Mouse (Mus musculus): ENCODE data around the gene Specc1.
A peak's percentile ranks its signal among the peaks of the same experiment; 100 is the strongest.

Specc1 gene

GRCm38 (mm10) chr11:61967034-61967433 lies 10.5 kb downstream of the Specc1 start:
- no peak for DNase-seq (ENCODE audit: low read depth, low spot score)

DNA sequence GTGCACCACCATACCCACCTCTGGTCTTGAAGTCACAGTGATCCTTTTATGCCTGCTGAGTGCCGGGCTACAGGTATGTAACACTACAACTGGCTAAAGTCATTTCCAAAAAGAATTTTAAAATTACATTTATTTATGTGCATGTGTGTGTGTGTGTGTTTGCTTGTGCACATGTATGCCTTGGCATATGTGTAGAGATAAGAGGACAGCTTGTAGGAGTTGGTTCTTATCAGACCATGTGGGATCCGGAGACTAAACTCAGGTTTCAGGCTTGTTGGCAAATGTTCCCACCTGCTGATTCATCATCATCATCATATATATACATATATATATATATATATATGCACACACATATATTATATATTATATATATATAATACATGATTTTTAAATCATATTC lies 12.3 kb downstream of the Specc1 start:
- DNase-seq (ENCODE audit: low read depth, low spot score), result no peak

DNA sequence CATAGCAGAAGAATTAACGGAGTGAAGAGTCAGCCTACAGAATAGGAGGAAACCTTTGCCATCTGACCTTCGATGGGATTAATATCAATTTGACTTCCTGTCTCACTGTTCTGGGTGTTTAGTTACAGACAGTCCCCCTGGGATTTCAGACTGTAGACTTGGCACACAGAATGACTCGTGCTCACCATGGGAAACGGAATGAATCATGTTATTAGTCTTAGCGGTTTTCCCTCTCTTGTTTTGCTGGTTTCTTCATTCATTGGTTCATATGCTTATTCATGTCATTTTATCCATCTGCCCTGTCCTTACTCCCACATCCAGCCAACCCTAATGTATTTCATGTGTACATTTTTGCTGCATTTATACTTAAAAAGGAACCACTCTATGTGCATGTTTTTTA lies 14.3 kb downstream of the Specc1 start:
- DNase-seq (ENCODE audit: low read depth, low spot score), result no peak

GRCm38 (mm10) chr11:61971441-61972221 lies 15.1 kb downstream of the Specc1 start:
- DNase-seq (ENCODE audit: low read depth, low spot score), result no peak

DNA sequence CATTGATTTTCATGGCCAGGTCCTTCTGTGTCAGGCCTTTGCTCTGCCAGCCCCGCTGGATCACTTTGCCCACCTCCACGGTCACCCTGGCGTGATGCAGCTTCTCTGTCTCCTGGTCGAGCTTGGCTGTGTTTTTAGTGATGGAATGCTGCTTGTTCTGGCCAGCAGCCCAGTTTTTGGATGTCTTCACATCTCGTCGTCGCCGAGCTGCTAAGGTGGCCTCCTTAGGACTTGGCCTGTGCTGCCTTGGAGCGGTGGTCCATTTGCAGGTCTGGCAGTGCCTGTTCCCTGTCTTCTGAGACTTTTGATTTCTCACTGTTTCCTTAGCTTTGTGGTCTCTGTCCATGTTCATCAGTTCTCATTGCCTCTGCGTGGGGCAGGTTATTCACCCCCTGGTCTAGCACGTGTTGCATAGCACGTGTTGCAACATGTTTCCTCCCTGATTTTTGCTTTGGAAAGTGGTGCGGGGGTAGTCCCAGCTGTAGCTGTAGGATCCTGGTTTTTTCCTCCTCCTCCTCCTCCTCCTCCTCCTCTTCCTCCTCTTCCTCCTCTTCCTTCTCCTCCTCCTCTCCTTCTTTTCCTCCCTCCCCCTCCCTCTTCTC lies 17.6 kb downstream of the Specc1 start:
- DNase-seq (ENCODE audit: low read depth, low spot score), result no peak

GRCm38 (mm10) chr11:61975783-61976182 lies 19.2 kb downstream of the Specc1 start:
- DNase-seq (ENCODE audit: low read depth, low spot score), result no peak

DNA sequence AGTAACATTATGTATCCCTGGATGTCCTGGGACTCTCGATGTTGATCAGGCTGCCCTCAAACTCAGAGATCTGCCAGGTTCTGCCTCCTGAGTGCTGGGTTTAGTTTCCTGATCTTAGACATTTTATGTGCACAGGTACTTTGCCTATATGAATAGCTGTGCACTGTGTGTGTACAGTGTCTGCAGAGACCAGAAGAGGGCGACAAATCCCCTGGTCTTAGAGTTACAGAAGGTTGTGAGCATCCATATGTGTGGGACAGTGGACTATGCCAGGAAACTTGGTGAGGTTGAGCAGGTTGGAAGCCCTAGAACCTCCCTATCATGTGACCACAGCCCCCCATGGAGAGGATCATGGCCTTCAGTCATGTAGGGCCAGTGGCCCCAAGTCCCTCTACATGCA lies 24.7 kb downstream of the Specc1 start:
- DNase-seq (ENCODE audit: low read depth, low spot score), result no peak

DNA sequence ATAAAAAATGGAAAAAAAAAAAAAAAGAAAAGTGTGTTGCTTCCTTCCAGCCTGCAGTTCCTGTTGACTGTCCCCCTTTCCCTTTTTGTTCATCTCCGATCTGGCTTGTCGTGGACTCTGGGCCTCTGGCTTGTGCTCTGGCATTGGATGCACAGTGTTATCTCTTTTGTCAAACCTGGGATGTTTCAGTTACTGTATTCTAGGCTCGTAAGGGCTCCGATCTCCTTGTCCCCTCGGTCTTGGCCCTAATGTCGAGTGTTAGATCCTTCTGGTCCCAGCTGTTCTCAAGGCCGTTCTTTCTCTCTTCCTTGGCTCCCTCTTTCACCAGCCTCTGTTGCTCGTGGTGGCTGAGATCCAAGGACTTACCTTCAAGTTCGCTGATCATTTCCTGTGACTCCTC lies 26.3 kb downstream of the Specc1 start:
- DNase-seq (ENCODE audit: low read depth, low spot score), result no peak

DNA sequence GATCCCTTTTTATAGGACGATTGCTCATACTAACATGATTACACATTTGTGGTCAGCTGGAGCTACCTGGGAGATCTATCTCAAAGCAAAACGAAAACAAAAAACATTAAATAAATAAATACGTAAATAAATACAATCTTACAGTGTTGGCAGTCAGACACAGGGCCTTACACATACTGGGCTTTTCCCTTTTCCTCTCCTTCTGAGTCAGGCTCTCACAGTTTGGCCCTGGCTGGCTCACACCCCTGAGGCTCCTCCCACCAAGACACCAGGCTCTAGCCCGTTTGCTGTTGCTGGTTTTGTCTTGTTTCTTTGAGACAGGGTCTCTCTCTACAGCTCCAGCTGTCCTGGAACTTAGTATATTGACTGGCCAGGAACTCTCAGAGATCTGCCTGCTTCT lies 30.4 kb downstream of the Specc1 start:
- DNase-seq (ENCODE audit: low read depth, low spot score), result no peak

DNA sequence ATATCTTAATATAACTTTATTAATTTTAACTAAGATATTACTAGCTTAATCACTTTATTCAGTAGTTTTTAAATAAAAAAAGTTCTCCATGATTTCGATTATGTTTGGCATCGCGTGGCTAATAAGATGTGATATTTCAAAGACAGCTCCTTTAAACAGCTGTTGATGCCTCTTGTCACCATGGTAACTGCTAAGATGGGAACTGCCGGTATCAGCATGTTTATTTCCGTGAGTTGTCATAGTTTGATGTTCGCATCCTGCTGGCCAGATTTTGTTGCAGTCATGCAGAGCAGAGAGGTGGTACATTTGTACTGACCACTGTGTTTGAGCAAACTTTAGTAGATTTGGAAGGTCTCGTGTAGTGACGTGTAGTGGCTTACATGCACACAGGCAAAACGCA lies 33.1 kb downstream of the Specc1 start:
- DNase-seq (ENCODE audit: low read depth, low spot score), result no peak

DNA sequence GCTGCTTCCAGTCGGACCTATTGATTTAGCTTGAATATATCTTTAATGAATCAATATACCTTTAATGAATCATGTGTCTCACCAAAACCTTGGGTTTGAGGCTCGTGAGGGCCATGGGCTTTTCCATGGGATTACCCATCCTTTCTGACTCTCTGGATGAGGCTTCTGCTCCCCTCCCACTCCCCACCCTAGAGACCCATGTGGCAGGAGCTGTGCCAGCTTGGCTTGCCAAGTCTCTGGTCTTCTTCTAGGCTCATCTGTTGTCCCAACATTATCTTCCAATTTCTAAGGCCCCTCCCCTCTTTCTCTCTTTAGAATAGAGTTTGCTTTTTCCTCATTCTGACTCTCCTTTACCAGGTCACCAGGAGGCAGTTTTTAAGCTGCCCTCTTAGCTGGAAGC lies 35.0 kb downstream of the Specc1 start:
- no peak for DNase-seq (ENCODE audit: low read depth, low spot score)

DNA sequence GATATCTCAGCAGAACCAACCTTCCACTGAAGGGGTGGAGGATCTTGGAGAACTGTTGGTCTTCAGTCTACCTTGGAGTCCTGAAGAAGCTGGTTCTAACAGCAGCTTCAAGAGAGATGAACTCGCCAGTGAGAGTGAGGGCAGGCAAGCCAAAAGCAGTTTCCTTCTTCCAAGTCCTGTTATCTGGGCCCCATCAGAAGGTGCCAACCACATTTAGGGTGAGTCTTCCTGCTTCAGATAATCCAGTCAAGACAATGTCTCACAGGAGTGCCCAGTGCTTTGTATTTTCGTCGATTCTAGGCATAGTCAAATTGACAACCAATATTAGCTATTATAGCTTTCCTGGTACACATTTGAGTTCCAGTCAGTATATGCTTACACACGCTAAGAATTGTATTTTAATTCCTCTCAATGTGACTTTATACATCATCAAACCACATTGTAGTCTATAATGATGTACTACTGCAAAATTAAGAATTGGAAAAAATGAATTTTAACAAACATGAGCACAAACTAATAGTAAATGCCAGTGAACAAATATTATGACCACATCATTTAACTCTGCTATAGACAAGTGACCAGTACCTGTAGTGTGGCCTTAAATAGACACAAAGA lies 36.2 kb downstream of the Specc1 start:
- no peak for DNase-seq (ENCODE audit: low read depth, low spot score)

DNA sequence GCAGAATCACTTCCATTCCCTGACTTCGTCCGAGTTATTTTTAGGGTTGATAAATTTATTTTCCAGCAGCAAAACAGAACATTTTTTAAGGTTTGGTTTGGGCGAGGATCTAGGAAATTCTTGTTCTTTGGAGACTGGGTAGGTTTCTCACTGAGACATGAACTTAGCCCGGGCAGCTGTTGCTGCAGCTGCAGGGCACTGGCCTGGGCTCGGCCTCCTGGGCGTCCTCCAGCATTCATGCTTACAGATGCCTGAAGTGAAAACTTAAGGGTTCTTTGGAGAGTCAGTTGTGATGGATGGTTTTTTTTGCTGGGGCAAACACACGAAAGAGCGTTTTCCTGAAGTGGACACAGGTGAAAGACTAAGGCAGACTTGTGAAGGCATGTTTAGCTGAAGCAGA lies 42.9 kb downstream of the Specc1 start:
- no peak for DNase-seq (ENCODE audit: low read depth, low spot score)

GRCm38 (mm10) chr11:62000099-62000498 lies 43.5 kb downstream of the Specc1 start:
- DNase-seq (ENCODE audit: low read depth, low spot score), result no peak

DNA sequence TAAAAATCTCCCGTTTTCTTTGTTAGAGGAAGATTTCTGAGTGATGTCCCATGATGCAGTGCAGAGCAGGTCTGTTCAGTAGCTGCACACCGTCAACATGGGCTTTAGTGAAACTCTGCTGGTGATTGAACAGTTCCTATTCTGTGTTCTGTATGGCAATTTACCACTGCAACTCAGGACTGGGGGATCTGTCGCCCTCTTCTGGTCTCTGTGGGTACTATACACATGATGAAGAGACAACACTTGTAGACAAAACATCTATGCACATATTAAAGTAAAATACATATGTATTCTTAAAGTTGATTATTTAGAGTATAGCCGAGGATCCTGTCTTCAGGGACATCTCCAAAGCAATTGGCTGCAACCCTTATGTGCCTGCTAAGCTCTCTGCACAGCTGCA lies 45.4 kb downstream of the Specc1 start:
- no peak for DNase-seq (ENCODE audit: low read depth, low spot score)

GRCm38 (mm10) chr11:62004881-62005240 lies 48.3 kb downstream of the Specc1 start:
- no peak for DNase-seq (ENCODE audit: low read depth, low spot score)

DNA sequence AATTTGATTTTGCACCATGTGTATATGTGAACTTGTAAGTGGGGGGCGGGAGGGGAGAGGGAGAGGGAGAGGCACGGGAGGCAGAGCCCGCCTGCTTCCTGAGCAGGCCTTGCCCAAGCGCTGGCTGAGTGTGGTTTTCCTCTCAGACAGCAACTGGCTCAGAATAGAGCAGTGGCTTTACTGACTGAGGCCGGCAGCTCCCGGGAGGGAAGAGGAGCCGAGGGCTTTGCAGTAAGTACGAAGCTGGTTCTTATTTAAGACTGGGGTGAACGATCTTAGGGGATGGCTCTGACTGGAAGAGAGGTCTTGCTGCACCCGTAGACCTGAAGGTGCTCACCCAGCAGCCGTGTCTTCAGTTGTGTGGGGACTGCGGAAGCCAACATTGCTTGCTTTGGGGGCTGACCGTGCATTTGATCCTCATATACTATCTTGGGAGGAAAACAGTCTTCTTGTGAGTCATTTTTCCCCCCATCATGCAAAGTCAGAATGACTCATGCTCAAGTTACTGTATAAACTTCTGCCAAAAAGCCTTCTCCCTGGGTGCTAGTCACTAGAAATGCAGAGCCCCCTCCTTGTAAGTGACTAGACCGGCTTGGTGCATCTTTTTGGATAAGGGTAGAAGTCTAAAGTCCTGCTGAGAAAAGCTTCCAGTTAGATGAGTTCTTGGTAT lies 48.8 kb downstream of the Specc1 start:
- DNase-seq (ENCODE audit: low read depth, low spot score), result peak; percentile 76

- no peak for DNase-seq (ENCODE audit: low read depth, low spot score)
These were observed 49.3 kb downstream of the Specc1 start for GRCm38 (mm10) chr11:62005911-62006260.

GRCm38 (mm10) chr11:62006680-62007079 lies 50.1 kb downstream of the Specc1 start:
- DNase-seq (ENCODE audit: low read depth, low spot score), result no peak

DNA sequence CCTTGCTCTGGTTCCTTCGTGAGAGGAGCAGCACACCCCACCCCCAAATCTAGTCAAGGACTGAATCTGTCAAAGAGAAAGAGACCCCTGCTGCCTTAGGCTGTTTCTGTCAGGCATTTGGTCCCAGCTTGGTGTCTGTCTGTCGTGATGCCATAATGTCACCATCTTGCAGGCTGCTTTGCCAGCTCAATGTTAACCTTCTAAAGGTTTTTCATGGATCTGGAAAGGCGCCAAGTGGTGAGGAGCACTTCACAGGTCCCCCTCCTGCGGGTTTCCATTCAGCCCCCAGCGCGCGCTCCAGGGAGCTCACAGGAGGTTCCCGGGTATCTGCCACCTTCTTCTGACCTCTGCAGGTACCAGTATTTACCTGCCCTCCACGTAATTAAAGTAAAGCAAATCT lies 51.4 kb downstream of the Specc1 start:
- no peak for DNase-seq (ENCODE audit: low read depth, low spot score)

- peak; percentile 50 for DNase-seq (ENCODE audit: low read depth, low spot score)
These were observed 54.2 kb downstream of the Specc1 start for GRCm38 (mm10) chr11:62010625-62011231.

- DNase-seq (ENCODE audit: low read depth, low spot score), result no peak
These were observed 55.5 kb downstream of the Specc1 start for GRCm38 (mm10) chr11:62012039-62012438.

All from telencephalon, adult 2 months (tissue).